Mouse (Mus musculus) embryo, embryonic 9.5 days (tissue): ENCODE data around the gene Gfod1.

Experiments
- DNase-seq: peaks from one replicate; pipeline ENCODE4 v3.0.0-alpha.2; 2017; ENCODE audit errors: extremely low spot score

Gfod1 gene

GRCm38 (mm10) chr13:43230842-43231241 is 73.1 kb downstream of the Gfod1 start:
- no peak for DNase-seq

GRCm38 (mm10) chr13:43230238-43230637 is 73.7 kb downstream of the Gfod1 start:
- no peak for DNase-seq

GRCm38 (mm10) chr13:43229767-43230166 is 74.2 kb downstream of the Gfod1 start:
- no peak for DNase-seq

- DNase-seq: no peak
Observed at GRCm38 (mm10) chr13:43228141-43228540, 75.8 kb downstream of the Gfod1 start.

GRCm38 (mm10) chr13:43226041-43226440 is 77.9 kb downstream of the Gfod1 start:
- DNase-seq: no peak

- DNase-seq: no peak
Observed at GRCm38 (mm10) chr13:43225161-43225560, 78.8 kb downstream of the Gfod1 start.

GRCm38 (mm10) chr13:43222084-43222483 is 81.9 kb downstream of the Gfod1 start:
- no peak for DNase-seq

GRCm38 (mm10) chr13:43221290-43221689 is 82.7 kb downstream of the Gfod1 start:
- DNase-seq: no peak

GRCm38 (mm10) chr13:43220635-43221034 is 83.3 kb downstream of the Gfod1 start:
- no peak for DNase-seq

- DNase-seq: no peak
Observed at GRCm38 (mm10) chr13:43218764-43219163, 85.2 kb downstream of the Gfod1 start.

- DNase-seq: no peak
Observed at GRCm38 (mm10) chr13:43218284-43218683, 85.7 kb downstream of the Gfod1 start.

GRCm38 (mm10) chr13:43217686-43218085 is 86.3 kb downstream of the Gfod1 start:
- no peak for DNase-seq

GRCm38 (mm10) chr13:43217059-43217458 is 86.9 kb downstream of the Gfod1 start:
- DNase-seq: no peak

GRCm38 (mm10) chr13:43215994-43216706 is 87.8 kb downstream of the Gfod1 start:
- no peak for DNase-seq

GRCm38 (mm10) chr13:43215144-43215993 is 88.6 kb downstream of the Gfod1 start:
- no peak for DNase-seq

- no peak for DNase-seq
Observed at GRCm38 (mm10) chr13:43212338-43212737, 91.6 kb downstream of the Gfod1 start.

- no peak for DNase-seq
Observed at GRCm38 (mm10) chr13:43210956-43211355, 93.0 kb downstream of the Gfod1 start.

- no peak for DNase-seq
Observed at GRCm38 (mm10) chr13:43209560-43209959, 94.4 kb downstream of the Gfod1 start.

GRCm38 (mm10) chr13:43208914-43209439 is 95.0 kb downstream of the Gfod1 start:
- no peak for DNase-seq

- DNase-seq: no peak
Observed at GRCm38 (mm10) chr13:43206118-43206683, 97.8 kb downstream of the Gfod1 start.

GRCm38 (mm10) chr13:43203641-43204040 is 100.3 kb downstream of the Gfod1 start:
- DNase-seq: no peak

- no peak for DNase-seq
Observed at GRCm38 (mm10) chr13:43203234-43203633, 100.7 kb downstream of the Gfod1 start.
